Mouse (Mus musculus) heart, embryonic 11.5 days (tissue): Measurements from ENCODE around the gene Ccin. TPM values are rescaled to one million over a fixed set of nuclear protein-coding genes. Genes with fewer than 3 reads are reported as not detected.

Experiments
- ATAC-seq: fragments of 200-750 bp; cut with Nextera tagmentation; replicated peaks from 2 replicates; pipeline ENCODE4 v1.8.0; 2017; ENCODE audit warnings: moderate library complexity; ENCODE audit not compliant: insufficient number of reproducible peaks, low FRiP score, low TSS enrichment
- H3K27ac ChIP-seq: fragments of 300-500 bp; sonication (generic); 2 replicates; pipeline ENCODE4 v1.5.1; 2014; ENCODE audit warnings: mild to moderate bottlenecking, low read depth, low read length
- H3K27me3 ChIP-seq: fragments of 300-500 bp; sonication (generic); 2 replicates; pipeline ENCODE4 v1.6.1; 2014; ENCODE audit warnings: mild to moderate bottlenecking, low read length, mixed read lengths; ENCODE audit not compliant: control insufficient read depth, insufficient read depth
- H3K36me3 ChIP-seq: fragments of 300-500 bp; sonication (generic); 2 replicates; pipeline ENCODE4 v1.6.1; 2014; ENCODE audit warnings: mild to moderate bottlenecking, low read length, moderate library complexity, mixed read lengths; ENCODE audit not compliant: control insufficient read depth, insufficient read depth
- H3K4me1 ChIP-seq: fragments of 300-500 bp; sonication (generic); 2 replicates; pipeline ENCODE4 v1.6.1; 2014; ENCODE audit warnings: low read length; ENCODE audit not compliant: control insufficient read depth, insufficient read depth
- H3K4me2 ChIP-seq: fragments of 300-500 bp; sonication (generic); 2 replicates; pipeline ENCODE4 v1.6.1; 2014; ENCODE audit warnings: mild to moderate bottlenecking, moderate library complexity
- H3K4me3 ChIP-seq: fragments of 300-500 bp; sonication (generic); 2 replicates; pipeline ENCODE4 v1.5.1; 2014; ENCODE audit warnings: low read depth, low read length
- H3K9ac ChIP-seq: fragments of 300-500 bp; sonication (generic); 2 replicates; pipeline ENCODE4 v1.6.1; 2014; ENCODE audit warnings: mild to moderate bottlenecking, low read depth, low read length, moderate library complexity
- H3K9me3 ChIP-seq: fragments of 300-500 bp; sonication (generic); replicated peaks from 2 replicates; pipeline ENCODE4 v1.6.1; 2016; ENCODE audit warnings: low read length; ENCODE audit not compliant: control insufficient read depth
- WGBS: fragments of 180-500 bp; shearing (Covaris S2); extraction: QIAGEN DNeasy Blood & Tissue Kit; methylation state at CpG from one replicate; pipeline ENCODE4 v1.1.7; 2014; ENCODE audit not compliant: insufficient replicate concordance; 5-methylcytosine and 5-hydroxymethylcytosine counted together
- polyA plus RNA-seq: library from polyadenylated mRNA; unstranded; fragments of >200 nt; fragmentation: Nextera tagmentation; extraction: Ambion mirVana; gene quantifications from 2 replicates; pipeline ENCODE4 v1.2.1, GENCODE M21; 2014

Ccin gene
- polyA plus RNA-seq, 1 experiment from 2014 or later, result not detected

- H3K9me3 ChIP-seq, result no peaks in the 10 kb centered on the region
- WGBS, result 51% methylated on average over 9 of the region's 9 CpGs
- 0 out of 2 replicates have a peak overlapping the region, but pooled peaks have one; percentile 4 for H3K4me3 ChIP-seq
Measured at GRCm38 (mm10) chr4:43959523-43960179, 23.6 kb upstream of the Ccin start.

GRCm38 (mm10) chr4:43960207-43960606 is 23.1 kb upstream of the Ccin start:
- peak overlapping the region; percentile 97 for H3K4me2 ChIP-seq
- H3K9me3 ChIP-seq, result no peaks in the 10 kb centered on the region
- no peak overlapping the region for H3K4me3 ChIP-seq
- H3K27ac ChIP-seq, result peak overlapping the region; percentile 54
- WGBS, result 67% methylated on average over 6 of the region's 6 CpGs
- no peaks in the 10 kb centered on the region for H3K27me3 ChIP-seq
- no peak overlapping the region for H3K9ac ChIP-seq
- H3K4me1 ChIP-seq, result peaks cover 38% of the 10 kb centered on the region
- no peaks in the 10 kb centered on the region for H3K36me3 ChIP-seq
- no peak for ATAC-seq

More at GRCm38 (mm10) chr4:43959523-43960179, 23.6 kb upstream of the Ccin start:
- Histone ChIP-seq H3K27ac (peak overlapping the region; percentile 54), H3K9ac (peak overlapping the region; percentile 0; the same call in 1 of the 2 replicates), H3K4me1 (peaks cover 32% of the 10 kb centered on the region), H3K27me3 (no peaks in the 10 kb centered on the region), H3K4me2 (peak overlapping the region; percentile 97), H3K36me3 (no peaks in the 10 kb centered on the region)
- ATAC-seq, result no peak

GRCm38 (mm10) chr4:43964326-43964833 is 18.9 kb upstream of the Ccin start:
- Histone ChIP-seq H3K27ac (peak overlapping the region; percentile 32; the same call in 1 of the 2 replicates), H3K9me3 (no peaks in the 10 kb centered on the region), H3K36me3 (no peaks in the 10 kb centered on the region), H3K4me2 (peak overlapping the region; percentile 51), H3K4me1 (peaks cover 44% of the 10 kb centered on the region), H3K27me3 (no peaks in the 10 kb centered on the region), H3K9ac (peak overlapping the region; percentile 40), H3K4me3 (no peak overlapping the region)
- peak; percentile 73 for ATAC-seq
- 20% methylated on average over 2 of the region's 2 CpGs for WGBS

- Histone ChIP-seq H3K36me3 (no peaks in the 10 kb centered on the region), H3K9me3 (no peaks in the 10 kb centered on the region), H3K4me2 (no peak overlapping the region; the same call in 1 of the 2 replicates), H3K27me3 (no peaks in the 10 kb centered on the region), H3K9ac (no peak overlapping the region), H3K4me1 (peaks cover 41% of the 10 kb centered on the region), H3K4me3 (no peak overlapping the region), H3K27ac (peak overlapping the region; percentile 32; the same call in 1 of the 2 replicates)
- ATAC-seq, result no peak
- 31% methylated on average over 4 of the region's 4 CpGs for WGBS
Measured at GRCm38 (mm10) chr4:43964951-43965684, 18.2 kb upstream of the Ccin start.

GRCm38 (mm10) chr4:43965856-43966535 is 17.3 kb upstream of the Ccin start:
- Histone ChIP-seq H3K9me3 (no peaks in the 10 kb centered on the region), H3K27me3 (no peaks in the 10 kb centered on the region), H3K36me3 (no peaks in the 10 kb centered on the region), H3K4me2 (no peak overlapping the region), H3K4me1 (peaks cover 41% of the 10 kb centered on the region), H3K4me3 (no peak overlapping the region), H3K27ac (no peak overlapping the region; the same call in 1 of the 2 replicates), H3K9ac (no peak overlapping the region)
- 78% methylated on average over 7 of the region's 7 CpGs for WGBS
- ATAC-seq, result no peak

- H3K36me3 ChIP-seq, result no peaks in the 10 kb centered on the region
- no peak overlapping the region for H3K27ac ChIP-seq
- H3K4me3 ChIP-seq, result no peak overlapping the region
- WGBS, result 46% methylated on average over 13 of the region's 13 CpGs
- ATAC-seq, result no peak
- H3K27me3 ChIP-seq, result no peaks in the 10 kb centered on the region
- H3K9me3 ChIP-seq, result no peaks in the 10 kb centered on the region
- 0 out of 2 replicates have a peak overlapping the region, but pooled peaks have one; percentile 28 for H3K9ac ChIP-seq
- H3K4me2 ChIP-seq, result peak overlapping the region; percentile 29; the same call in 1 of the 2 replicates
- H3K4me1 ChIP-seq, result peaks cover 53% of the 10 kb centered on the region
Measured at GRCm38 (mm10) chr4:43968650-43969049, 14.6 kb upstream of the Ccin start.

- no peak for ATAC-seq
- peaks cover 46% of the 10 kb centered on the region for H3K4me1 ChIP-seq
- H3K9me3 ChIP-seq, result no peaks in the 10 kb centered on the region
- H3K4me3 ChIP-seq, result no peak overlapping the region
- no peaks in the 10 kb centered on the region for H3K36me3 ChIP-seq
- 0 out of 2 replicates have a peak overlapping the region, but pooled peaks have one; percentile 10 for H3K27ac ChIP-seq
- H3K4me2 ChIP-seq, result no peak overlapping the region
- H3K9ac ChIP-seq, result no peak overlapping the region
- no peaks in the 10 kb centered on the region for H3K27me3 ChIP-seq
- WGBS, result 23% methylated on average over 4 of the region's 4 CpGs
Measured at GRCm38 (mm10) chr4:43969373-43969772, 13.9 kb upstream of the Ccin start.
